Mouse (Mus musculus): ENCODE results near the gene Soga1.

Soga1 gene

GRCm38 (mm10) chr2:156987316-156987715 lies 91.7 kb downstream of the Soga1 start:
- DNase-seq: no peak

- DNase-seq: peak in 1 of 2 experiments; percentile 50
These were observed 96.2 kb downstream of the Soga1 start for GRCm38 (mm10) chr2:156982864-156983263.

- DNase-seq: no peak
These were observed 97.8 kb downstream of the Soga1 start for GRCm38 (mm10) chr2:156981291-156981690.

- no peak for DNase-seq
These were observed 99.0 kb downstream of the Soga1 start for GRCm38 (mm10) chr2:156980059-156980458.

- no peak for DNase-seq
These were observed 102.3 kb downstream of the Soga1 start for GRCm38 (mm10) chr2:156976711-156977110.

GRCm38 (mm10) chr2:156974967-156975366 lies 104.1 kb downstream of the Soga1 start:
- DNase-seq: no peak

- DNase-seq: peak; percentile 76 to 82
These were observed 105.5 kb downstream of the Soga1 start for GRCm38 (mm10) chr2:156973316-156974100.

- DNase-seq: peak in 1 of 2 experiments; percentile 39
These were observed 108.8 kb downstream of the Soga1 start for GRCm38 (mm10) chr2:156970253-156970652.

- peak in 1 of 2 experiments; percentile 23 for DNase-seq
These were observed 110.6 kb downstream of the Soga1 start for GRCm38 (mm10) chr2:156968501-156968900.

- DNase-seq: no peak
These were observed 111.7 kb downstream of the Soga1 start for GRCm38 (mm10) chr2:156967388-156967787.

Measured in cerebellum, postnatal 25 days (tissue).